Mouse (Mus musculus) midbrain, embryonic 16.5 days (tissue): ENCODE data around the gene Gm9913. TPM values are rescaled to one million over a fixed set of nuclear protein-coding genes. Genes with fewer than 3 reads are reported as not detected.

Source experiments
- ATAC-seq: fragments of 200-750 bp; cut with Nextera tagmentation; 2 replicates; pipeline ENCODE4 v1.8.0; 2017; ENCODE audit warnings: moderate TSS enrichment
- H3K27ac ChIP-seq: fragments of 300-500 bp; sonication (generic); 2 replicates; pipeline ENCODE4 v1.5.1; 2014; ENCODE audit warnings: mild to moderate bottlenecking, low read length, mixed read lengths
- H3K27me3 ChIP-seq: fragments of 300-500 bp; sonication (generic); 2 replicates; pipeline ENCODE4 v1.6.1; 2014; ENCODE audit warnings: low read depth, low read length, mixed read lengths; ENCODE audit not compliant: control insufficient read depth, insufficient read depth
- H3K36me3 ChIP-seq: fragments of 300-500 bp; sonication (generic); 2 replicates; pipeline ENCODE4 v1.6.1; 2014; ENCODE audit warnings: mild to moderate bottlenecking, low read length, moderate library complexity, mixed read lengths; ENCODE audit not compliant: control insufficient read depth, insufficient read depth
- H3K4me1 ChIP-seq: fragments of 300-500 bp; sonication (generic); 2 replicates; pipeline ENCODE4 v1.6.1; 2014; ENCODE audit warnings: mild to moderate bottlenecking, low read length, mixed read lengths; ENCODE audit not compliant: control insufficient read depth, insufficient read depth
- H3K4me2 ChIP-seq: fragments of 300-500 bp; sonication (generic); 2 replicates; pipeline ENCODE4 v1.6.1; 2014; ENCODE audit warnings: mild to moderate bottlenecking, low read length, mixed read lengths
- H3K4me3 ChIP-seq: fragments of 300-500 bp; sonication (generic); 2 replicates; pipeline ENCODE4 v1.5.1; 2014; ENCODE audit warnings: low read depth, mild to moderate bottlenecking, low read length, moderate library complexity, mixed read lengths
- H3K9ac ChIP-seq: fragments of 300-500 bp; sonication (generic); 2 replicates; pipeline ENCODE4 v1.6.1; 2014; ENCODE audit warnings: low read depth, low read length, mixed read lengths
- H3K9me3 ChIP-seq: fragments of 300-500 bp; sonication (generic); replicated peaks from 2 replicates; pipeline ENCODE4 v1.6.1; 2014; ENCODE audit warnings: mild to moderate bottlenecking, low read length, mixed read lengths; ENCODE audit not compliant: control insufficient read depth, poor library complexity, severe bottlenecking
- WGBS: fragments of 180-500 bp; shearing (Covaris S2); extraction: QIAGEN DNeasy Blood & Tissue Kit; methylation state at CpG from one replicate; pipeline ENCODE4 v1.1.7; 2014; 5-methylcytosine and 5-hydroxymethylcytosine counted together
- polyA plus RNA-seq: library from polyadenylated mRNA; unstranded; fragments of >200 nt; fragmentation: Nextera tagmentation; extraction: Ambion mirVana; gene quantifications from 2 replicates; pipeline ENCODE4 v1.2.1, GENCODE M21; 2015

Gm9913 gene
- polyA plus RNA-seq, 1 experiment from 2014 or later = 0.14 TPM

DNA sequence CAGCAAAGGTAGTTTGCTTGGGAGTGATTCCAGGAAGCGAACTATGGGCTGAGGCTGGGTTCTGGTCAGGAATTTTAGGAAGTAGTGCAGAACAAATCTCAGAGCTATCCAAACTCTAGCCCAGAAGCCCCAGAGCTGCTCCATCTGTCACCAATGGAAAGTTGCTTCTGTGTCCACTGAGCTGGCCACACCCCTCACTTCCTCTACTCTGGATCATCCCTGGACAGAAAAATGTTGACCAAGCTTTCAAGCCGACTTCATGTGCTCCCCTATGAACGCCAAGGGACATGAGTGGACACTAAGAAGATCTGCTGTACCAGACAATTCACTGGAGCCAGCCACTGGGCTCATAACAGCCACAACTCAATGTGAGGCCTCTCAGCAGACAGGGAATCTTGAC lies 28.7 kb upstream of the Gm9913 start:
- no peak for ATAC-seq
- Histone ChIP-seq H3K9me3 (no peaks in the 10 kb centered on the region), H3K36me3 (no peaks in the 10 kb centered on the region), H3K4me3 (no peak overlapping the region), H3K4me2 (no peak overlapping the region), H3K27ac (no peak overlapping the region), H3K27me3 (no peaks in the 10 kb centered on the region), H3K9ac (no peak overlapping the region), H3K4me1 (no peaks in the 10 kb centered on the region)
- 91% methylated on average over 3 of the region's 3 CpGs for WGBS

DNA sequence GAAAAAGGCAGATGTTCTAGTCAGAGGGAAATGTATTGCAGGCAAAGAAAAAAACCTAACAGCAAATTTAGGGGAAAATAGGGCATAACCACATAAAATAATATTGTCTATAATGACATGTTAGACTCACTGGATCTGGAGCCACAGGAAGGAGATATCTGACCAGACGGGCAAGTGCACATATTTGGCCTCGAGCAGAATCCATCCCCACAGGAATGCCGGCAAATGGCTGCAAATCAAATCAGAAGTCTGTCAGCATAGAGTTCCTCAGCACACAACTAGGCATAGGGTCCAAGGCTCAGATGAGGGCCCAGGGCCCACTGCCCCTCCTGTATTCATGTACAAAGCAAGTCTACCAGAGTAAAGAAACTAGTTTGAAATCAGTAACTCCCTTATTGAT lies 27.5 kb upstream of the Gm9913 start:
- no peak for ATAC-seq
- Histone ChIP-seq H3K9me3 (no peaks in the 10 kb centered on the region; the same call in 1 of the 2 replicates), H3K27ac (no peak overlapping the region), H3K4me1 (no peaks in the 10 kb centered on the region), H3K4me2 (no peak overlapping the region), H3K27me3 (no peaks in the 10 kb centered on the region), H3K4me3 (no peak overlapping the region), H3K36me3 (no peaks in the 10 kb centered on the region), H3K9ac (no peak overlapping the region)
- WGBS = 84% methylated on average over 3 of the region's 3 CpGs

DNA sequence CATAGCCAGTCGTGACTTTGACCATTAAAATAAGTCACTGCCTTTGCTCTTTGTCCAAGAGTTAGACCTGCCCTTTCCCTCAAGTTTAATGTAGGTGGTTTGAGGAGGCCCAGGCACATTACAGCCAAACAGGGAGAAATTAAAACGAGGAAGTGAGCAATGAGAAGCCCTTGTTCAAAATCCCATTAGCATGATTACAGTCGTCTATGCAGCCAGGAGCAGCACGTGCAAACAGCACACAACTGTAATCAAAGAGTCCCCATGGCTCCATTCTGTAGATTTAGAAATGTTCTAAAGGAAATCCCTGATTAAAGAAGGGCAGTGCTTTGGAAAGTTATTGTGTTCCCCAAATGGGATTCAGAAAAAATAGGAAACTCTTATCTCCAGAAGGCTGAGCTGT lies 26.2 kb upstream of the Gm9913 start:
- H3K36me3 ChIP-seq = no peaks in the 10 kb centered on the region
- H3K9ac ChIP-seq = no peak overlapping the region
- no peaks in the 10 kb centered on the region; the same call in 1 of the 2 replicates for H3K9me3 ChIP-seq
- ATAC-seq = no peak
- no peak overlapping the region for H3K27ac ChIP-seq
- 65% methylated on average over 4 of the region's 4 CpGs for WGBS
- H3K27me3 ChIP-seq = no peaks in the 10 kb centered on the region
- H3K4me2 ChIP-seq = no peak overlapping the region
- H3K4me1 ChIP-seq = no peaks in the 10 kb centered on the region
- H3K4me3 ChIP-seq = no peak overlapping the region

DNA sequence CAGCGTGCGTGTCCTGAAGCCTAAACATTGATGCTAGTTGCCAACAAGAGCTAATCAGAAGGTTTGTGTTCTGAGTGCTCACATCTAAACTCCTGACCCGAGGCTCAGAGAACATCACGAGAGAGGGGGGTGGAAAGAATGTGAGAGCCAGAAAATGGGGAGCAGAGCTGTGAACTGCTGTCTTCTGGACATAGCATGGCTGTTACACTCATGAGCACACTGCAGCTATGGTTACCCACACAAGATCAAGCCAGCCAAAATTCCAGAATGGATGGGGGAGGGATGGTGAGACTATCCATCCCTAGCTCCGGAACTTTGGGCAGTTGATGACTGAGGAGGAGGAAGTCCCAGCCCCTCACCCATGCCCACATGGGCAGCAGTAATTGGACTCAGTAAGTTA lies 24.8 kb upstream of the Gm9913 start:
- Histone ChIP-seq H3K27me3 (no peaks in the 10 kb centered on the region), H3K4me1 (no peaks in the 10 kb centered on the region), H3K4me3 (no peak overlapping the region), H3K27ac (no peak overlapping the region), H3K4me2 (no peak overlapping the region), H3K9ac (no peak overlapping the region), H3K9me3 (no peaks in the 10 kb centered on the region; the same call in 1 of the 2 replicates), H3K36me3 (no peaks in the 10 kb centered on the region)
- 92% methylated on average over 5 of the region's 5 CpGs for WGBS
- ATAC-seq = no peak

DNA sequence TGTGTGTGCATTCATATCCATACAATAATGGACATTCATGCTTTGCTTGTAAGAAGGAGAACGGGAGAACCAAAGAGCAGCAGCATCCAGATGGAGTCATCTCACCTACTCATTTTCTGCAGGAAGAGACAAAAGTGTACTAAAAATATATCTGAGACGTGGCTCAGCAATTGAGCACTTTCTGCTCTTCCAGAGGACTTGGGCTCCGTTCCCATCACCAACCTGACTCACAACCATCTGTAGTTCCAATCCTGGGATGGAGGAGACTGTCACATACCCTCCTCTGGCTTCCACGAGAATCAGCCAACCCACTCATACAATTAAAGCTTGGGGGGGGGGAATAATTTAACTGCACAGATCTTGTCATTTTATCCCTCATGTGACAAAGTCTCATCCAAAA lies 23.8 kb upstream of the Gm9913 start:
- Histone ChIP-seq H3K27me3 (no peaks in the 10 kb centered on the region), H3K27ac (no peak overlapping the region), H3K4me2 (no peak overlapping the region), H3K9ac (no peak overlapping the region), H3K4me1 (no peaks in the 10 kb centered on the region), H3K36me3 (no peaks in the 10 kb centered on the region), H3K9me3 (no peaks in the 10 kb centered on the region; the same call in 1 of the 2 replicates), H3K4me3 (no peak overlapping the region)
- no peak for ATAC-seq
- 88% methylated on average over 4 of the region's 4 CpGs for WGBS

DNA sequence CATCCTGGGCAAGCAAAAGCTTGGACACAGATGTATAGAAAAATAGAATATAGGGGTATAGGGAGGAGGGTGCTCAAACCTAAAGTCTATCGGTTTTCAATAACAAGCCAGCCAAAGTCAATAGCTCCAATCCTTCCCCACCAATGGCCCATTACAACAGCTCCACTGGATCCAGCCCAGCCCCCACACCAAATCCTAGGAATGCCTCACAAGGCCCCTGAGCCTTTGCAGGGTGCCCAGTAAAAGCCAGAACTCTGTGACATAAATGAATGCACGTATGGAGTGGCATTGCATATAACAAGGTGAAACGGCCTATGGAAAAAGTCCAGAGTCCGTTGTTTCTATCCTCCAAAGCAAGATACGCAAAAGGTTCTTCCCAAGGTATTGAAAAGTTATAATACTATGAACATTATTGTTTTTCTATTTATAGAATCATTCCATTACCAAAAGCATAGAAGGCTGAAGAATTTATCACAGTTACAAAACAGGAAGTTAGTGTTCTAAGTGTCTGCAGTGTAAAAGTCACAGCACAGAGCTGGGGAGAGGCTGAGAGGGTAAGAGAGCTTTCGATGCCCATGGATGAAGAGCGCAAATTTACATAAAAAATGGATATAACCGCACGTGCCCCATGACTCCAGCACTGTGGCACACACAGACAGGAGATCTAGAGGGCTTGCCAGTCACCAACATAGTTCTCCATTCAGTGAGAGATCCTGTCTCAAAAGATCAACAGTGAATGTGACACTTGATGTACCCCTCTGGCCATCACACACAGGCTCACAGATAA lies 23.2 kb upstream of the Gm9913 start:
- Histone ChIP-seq H3K9ac (no peak overlapping the region), H3K27ac (no peak overlapping the region), H3K27me3 (no peaks in the 10 kb centered on the region), H3K36me3 (no peaks in the 10 kb centered on the region), H3K4me3 (no peak overlapping the region), H3K9me3 (no peaks in the 10 kb centered on the region; the same call in 1 of the 2 replicates), H3K4me1 (no peaks in the 10 kb centered on the region), H3K4me2 (no peak overlapping the region)
- ATAC-seq = no peak
- WGBS = 93% methylated on average over 9 of the region's 9 CpGs

DNA sequence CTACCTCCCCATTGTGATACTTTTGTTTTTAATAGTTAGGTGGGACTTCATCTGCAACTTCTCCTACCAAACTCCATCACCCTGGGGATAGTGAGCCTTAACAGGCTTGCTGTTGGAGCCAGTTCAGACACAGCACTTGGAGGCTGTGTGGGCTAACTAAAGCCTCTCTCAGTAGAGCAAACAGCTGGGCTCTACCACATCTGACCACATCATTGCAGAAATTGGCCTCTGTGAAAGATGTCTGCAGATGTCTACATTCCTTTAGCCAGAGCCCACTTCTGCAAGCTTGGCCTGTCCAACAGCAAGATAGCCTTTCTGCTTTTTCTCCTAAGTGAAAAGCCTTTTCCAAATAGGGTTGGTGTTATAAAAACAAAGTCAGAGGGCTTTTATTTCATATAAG lies 20.7 kb upstream of the Gm9913 start:
- no peaks in the 10 kb centered on the region for H3K4me1 ChIP-seq
- H3K27ac ChIP-seq = no peak overlapping the region
- no peak overlapping the region for H3K9ac ChIP-seq
- H3K27me3 ChIP-seq = no peaks in the 10 kb centered on the region
- H3K36me3 ChIP-seq = no peaks in the 10 kb centered on the region
- no peak overlapping the region for H3K4me2 ChIP-seq
- no peaks in the 10 kb centered on the region; the same call in 1 of the 2 replicates for H3K9me3 ChIP-seq
- no peak overlapping the region for H3K4me3 ChIP-seq
- ATAC-seq = no peak

DNA sequence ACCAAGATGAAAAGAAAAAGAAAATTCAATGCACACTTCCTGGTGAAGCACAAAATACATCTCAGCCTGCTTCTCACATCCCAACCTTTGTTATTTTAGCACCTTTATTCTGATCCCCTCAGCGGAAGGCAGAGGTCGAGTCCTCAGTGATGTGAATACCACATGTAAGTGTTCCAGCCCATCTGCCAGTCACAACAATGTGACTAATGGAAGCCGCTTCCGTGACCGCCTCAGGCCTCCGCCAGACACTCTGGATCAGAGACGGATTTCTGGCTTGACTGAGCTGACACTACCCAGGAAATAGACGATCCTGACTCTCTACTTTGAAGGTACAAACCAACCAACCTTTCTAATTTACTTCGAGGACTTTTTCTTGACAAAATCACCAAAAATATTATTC lies 20.0 kb upstream of the Gm9913 start:
- 91% methylated on average over 9 of the region's 9 CpGs for WGBS
- Histone ChIP-seq H3K27me3 (no peaks in the 10 kb centered on the region), H3K9me3 (no peaks in the 10 kb centered on the region; the same call in 1 of the 2 replicates), H3K9ac (no peak overlapping the region), H3K4me3 (no peak overlapping the region), H3K4me1 (no peaks in the 10 kb centered on the region), H3K27ac (no peak overlapping the region), H3K36me3 (no peaks in the 10 kb centered on the region), H3K4me2 (no peak overlapping the region)
- ATAC-seq = no peak

DNA sequence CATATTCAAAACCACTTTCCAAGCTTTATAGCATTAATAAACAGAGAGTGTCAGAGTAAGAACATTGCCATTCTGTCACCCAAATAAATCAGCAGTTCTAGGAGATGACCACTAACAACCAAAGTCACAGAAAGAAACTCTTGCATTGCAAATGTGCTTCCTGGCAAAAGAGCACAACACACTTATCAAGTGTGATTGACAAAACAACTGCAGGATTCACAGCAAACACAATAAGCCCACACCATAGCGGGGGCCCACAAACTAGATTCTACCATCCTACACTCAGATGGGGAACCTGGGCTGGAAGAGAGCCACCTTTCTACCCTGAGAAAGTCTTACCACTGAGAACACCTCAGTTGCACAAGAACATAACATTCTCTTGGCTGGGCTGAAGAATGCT lies 14.9 kb upstream of the Gm9913 start:
- no peaks in the 10 kb centered on the region for H3K27me3 ChIP-seq
- H3K4me1 ChIP-seq = no peaks in the 10 kb centered on the region
- H3K4me3 ChIP-seq = no peak overlapping the region
- 96% methylated on average over 1 of the region's 1 CpGs for WGBS
- ATAC-seq = no peak
- no peaks in the 10 kb centered on the region for H3K36me3 ChIP-seq
- H3K4me2 ChIP-seq = no peak overlapping the region
- no peak overlapping the region for H3K27ac ChIP-seq
- H3K9ac ChIP-seq = no peak overlapping the region
- H3K9me3 ChIP-seq = no peaks in the 10 kb centered on the region
